Mouse (Mus musculus) heart, adult 2 months (tissue): Measurements from ENCODE around the gene Ccdc80. TPM values are rescaled to one million over a fixed set of nuclear protein-coding genes. Genes with fewer than 3 reads are reported as not detected.

Source experiments
- DNase-seq, 2 experiments: peaks; one replicate each; pipeline ENCODE4 v3.0.0; 2021
- H3K27ac ChIP-seq: fragments of 200-600 bp; 2 replicates; pipeline ENCODE4 v1.8.1; 2022
- H3K27me3 ChIP-seq: fragments of 200-500 bp; 2 replicates; pipeline ENCODE4 v1.6.1; 2012; ENCODE audit warnings: mild to moderate bottlenecking, low read length, inconsistent platforms, mixed read lengths; ENCODE audit not compliant: control insufficient read depth, insufficient read depth
- H3K36me3 ChIP-seq: fragments of 200-500 bp; 2 replicates; pipeline ENCODE4 v1.6.1; 2012; ENCODE audit warnings: low read length, inconsistent platforms; ENCODE audit not compliant: control insufficient read depth, insufficient read depth
- H3K4me1 ChIP-seq: fragments of 200-500 bp; 2 replicates; pipeline ENCODE4 v1.6.1; 2011; ENCODE audit warnings: low read length; ENCODE audit not compliant: control insufficient read depth, insufficient read depth
- H3K4me3 ChIP-seq: fragments of 200-600 bp; 2 replicates; pipeline ENCODE4 v1.8.1; 2022
- H3K79me2 ChIP-seq: fragments of 200-500 bp; replicated peaks from 2 replicates; pipeline ENCODE4 v1.6.1; 2012; ENCODE audit warnings: mild to moderate bottlenecking, inconsistent platforms, low read length, moderate library complexity, mixed read lengths; ENCODE audit not compliant: control insufficient read depth, insufficient read depth
- H3K9ac ChIP-seq: fragments of 200-500 bp; 2 replicates; pipeline ENCODE4 v1.6.1; 2012; ENCODE audit warnings: low read depth, mild to moderate bottlenecking, control low read depth, inconsistent platforms, low read length, mixed read lengths
- CTCF ChIP-seq: fragments of 200-600 bp; IDR thresholded peaks from 2 replicates; pipeline ENCODE4 v1.8.1; 2022; ENCODE audit warnings: antibody characterized with exemption, mild to moderate bottlenecking, moderate library complexity
- EP300 ChIP-seq: fragments of 200-500 bp; IDR thresholded peaks from 2 replicates; pipeline ENCODE4 v1.6.1; 2011; ENCODE audit warnings: low read depth, low read length, control low read depth; ENCODE audit not compliant: insufficient read depth
- POLR2A ChIP-seq: fragments of 200-500 bp; IDR thresholded peaks from 2 replicates; pipeline ENCODE4 v1.6.1; 2011; ENCODE audit warnings: mild to moderate bottlenecking, low read depth, low read length, control low read depth; ENCODE audit not compliant: insufficient read depth
- WGBS: fragments of 180-500 bp; shearing (Covaris S2); methylation state at CpG from one replicate; pipeline ENCODE4 v1.1.7; 2018; 5-methylcytosine and 5-hydroxymethylcytosine counted together
- intact Hi-C: fragments of 180-260 bp; cut with DNase I; formaldehyde crosslinking; loops from one replicate; pipeline ENCODE4 v1.15.1; 2025
- polyA plus RNA-seq: library from polyadenylated mRNA; depleted of rRNA; stranded (reverse); fragments of >200 nt; gene quantifications from 2 replicates; pipeline ENCODE4 v1.2.3, GENCODE M21; 2012; rRNA removed
- total RNA-seq, 2 experiments: library from RNA; stranded (reverse); gene quantifications; 2 replicates each; pipeline ENCODE4 v1.2.3; 2021

Gene Ccdc80
- total and polyA plus RNA-seq, 3 experiments, result 43.4 to 65.3 (median 64.0) TPM

DNA sequence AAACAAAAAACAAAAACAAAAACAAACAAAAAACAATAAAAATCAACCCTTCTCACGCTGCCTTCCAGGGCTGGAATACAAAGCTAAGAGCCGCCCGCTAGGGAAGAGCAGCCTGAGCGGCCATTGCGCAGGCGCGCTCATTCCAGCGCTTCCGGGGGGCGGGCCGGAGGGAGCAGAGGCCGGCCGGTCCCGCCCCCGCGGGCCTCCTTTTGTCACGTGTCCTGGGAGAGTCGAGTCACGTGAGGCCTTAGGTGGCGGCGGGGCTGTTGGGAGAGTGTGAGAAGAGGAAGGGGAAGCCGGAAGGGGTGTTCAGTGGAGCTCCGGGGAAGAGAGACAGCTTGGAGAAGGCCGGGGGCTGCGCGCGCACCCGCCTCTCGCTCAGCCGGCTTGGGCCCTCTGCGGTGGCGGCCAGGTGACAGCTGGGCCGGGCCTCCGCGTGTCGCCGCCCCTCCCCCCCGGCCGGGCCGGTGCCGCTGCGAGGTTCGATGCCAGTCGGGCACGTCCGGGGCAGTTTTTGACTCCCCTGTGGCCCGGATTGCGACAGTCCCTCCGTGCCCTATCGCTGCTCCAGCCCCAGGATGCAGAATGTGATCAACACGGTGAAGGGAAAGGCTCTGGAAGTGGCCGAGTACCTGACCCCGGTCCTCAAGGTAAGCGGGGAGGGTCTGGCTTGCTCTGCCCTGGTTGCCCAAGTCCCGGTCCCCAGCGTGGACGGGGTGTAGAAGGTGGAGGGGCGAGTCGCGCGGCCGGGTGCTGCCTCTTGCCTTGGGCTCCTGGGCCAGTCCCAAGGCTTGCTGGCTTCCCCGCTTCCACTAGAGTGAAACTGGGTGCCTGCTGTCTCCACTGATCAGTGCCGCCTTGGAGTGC lies 65.6 kb downstream of the Ccdc80 start, which contains the start of the genes Slc35a5 and Atg3:
Slc35a5 (minus strand) TSS at position 185 of the 867 bp plus-strand sequence.
Atg3 (plus strand) TSS at position 264 of the 867 bp plus-strand sequence.
- TF ChIP-seq EP300 (peak; percentile 46; the same call in 1 of the 2 replicates), POLR2A (peak; percentile 80; the same call in 1 of the 2 replicates), CTCF (no peak)
- intact Hi-C loops, result loop anchor here (5.0 kb wide), 1 partner anchor 61 kb away; no protein-coding TSS in a partner anchor
- H3K9ac ChIP-seq, result peak within 1 kb of the TSS; percentile 94
- peaks cover 7% of the 10 kb centered on the region for H3K36me3 ChIP-seq
- peaks cover 2% of the 10 kb centered on the region; the same call in 1 of the 2 replicates for H3K79me2 ChIP-seq
- H3K27ac ChIP-seq, result peak within 1 kb of the TSS; percentile 86
- WGBS, result under 1% methylated on average over 64 of the region's 64 CpGs
- no peaks in the 10 kb centered on the region for H3K27me3 ChIP-seq
- H3K4me1 ChIP-seq, result 0 out of 2 replicates have a peak, but pooled peaks cover 3% of the 10 kb centered on the region
- H3K4me3 ChIP-seq, result peak within 1 kb of the TSS; percentile 78
- DNase-seq, result peak; percentile 95 to 97

DNA sequence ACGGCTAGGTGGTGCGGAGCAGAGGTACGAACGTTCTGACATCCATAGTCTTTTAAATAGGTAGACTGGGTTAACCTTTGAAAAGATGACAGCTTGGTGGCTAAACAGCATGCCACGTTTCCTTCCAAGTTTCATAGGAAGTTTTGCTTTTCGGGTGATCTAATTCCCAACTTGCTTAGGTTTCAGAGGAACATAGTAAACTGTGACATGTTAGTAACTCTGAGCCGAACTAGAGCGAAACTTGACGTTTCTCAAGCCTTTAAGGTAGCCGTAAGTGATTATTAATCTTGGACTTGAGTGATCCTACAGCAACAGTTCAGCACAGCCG lies 66.2 kb downstream of the Ccdc80 start:
- H3K27ac ChIP-seq, result peak overlapping the region; percentile 86
- H3K27me3 ChIP-seq, result no peaks in the 10 kb centered on the region
- intact Hi-C loops, result loop anchor here (5.0 kb wide), 1 partner anchor 62 kb away; no protein-coding TSS in a partner anchor
- WGBS, result under 1% methylated on average over 11 of the region's 11 CpGs
- DNase-seq, result no peak
- H3K79me2 ChIP-seq, result peaks cover 2% of the 10 kb centered on the region; the same call in 1 of the 2 replicates
- H3K36me3 ChIP-seq, result peaks cover 7% of the 10 kb centered on the region
- peak overlapping the region; percentile 94 for H3K9ac ChIP-seq
- H3K4me1 ChIP-seq, result 0 out of 2 replicates have a peak, but pooled peaks cover 3% of the 10 kb centered on the region
- no peak for TF ChIP-seq EP300
- no peak for TF ChIP-seq POLR2A
- TF ChIP-seq CTCF, result no peak
- peak overlapping the region; percentile 78 for H3K4me3 ChIP-seq

Other genes with a start within 250 kb of the Ccdc80 start
- not detected for gene Cd200r2, start 226.3 kb upstream of the Ccdc80 start, total RNA-seq
- gene Cd200r2, start 226.3 kb upstream of the Ccdc80 start, polyA plus RNA-seq, result not detected in 2 replicates
- not detected for gene Cd200r3, start 149.7 kb upstream of the Ccdc80 start, total RNA-seq
- gene Cd200r3, start 149.7 kb upstream of the Ccdc80 start, polyA plus RNA-seq, result not detected in 2 replicates
- 10 to 100 TPM in 1 of 2 experiments, 1 to 10 TPM in 1; 9.5 to 11.1 TPM for gene Slc35a5, start 65.3 kb downstream of the Ccdc80 start, total RNA-seq
- gene Slc35a5, start 65.3 kb downstream of the Ccdc80 start, polyA plus RNA-seq, result 8.0 and 12.9 TPM in 2 replicates
- 10 to 100 TPM; 19.1 to 22.7 TPM for gene Atg3, start 65.4 kb downstream of the Ccdc80 start, total RNA-seq
- 7.6 and 11.1 TPM in 2 replicates for gene Atg3, start 65.4 kb downstream of the Ccdc80 start, polyA plus RNA-seq
- gene Btla, start 130.9 kb downstream of the Ccdc80 start, total RNA-seq, result under 1 TPM; 0.44 to 0.86 TPM
- 0.67 and 0.74 TPM in 2 replicates for gene Btla, start 130.9 kb downstream of the Ccdc80 start, polyA plus RNA-seq